Mouse (Mus musculus): ENCODE results near the gene Pml. TPM values are rescaled to one million over a fixed set of nuclear protein-coding genes. Genes with fewer than 3 reads are reported as not detected.

Pml gene
- polyA plus RNA-seq, 1 experiment from 2014 or later, result 2.7 TPM

DNA sequence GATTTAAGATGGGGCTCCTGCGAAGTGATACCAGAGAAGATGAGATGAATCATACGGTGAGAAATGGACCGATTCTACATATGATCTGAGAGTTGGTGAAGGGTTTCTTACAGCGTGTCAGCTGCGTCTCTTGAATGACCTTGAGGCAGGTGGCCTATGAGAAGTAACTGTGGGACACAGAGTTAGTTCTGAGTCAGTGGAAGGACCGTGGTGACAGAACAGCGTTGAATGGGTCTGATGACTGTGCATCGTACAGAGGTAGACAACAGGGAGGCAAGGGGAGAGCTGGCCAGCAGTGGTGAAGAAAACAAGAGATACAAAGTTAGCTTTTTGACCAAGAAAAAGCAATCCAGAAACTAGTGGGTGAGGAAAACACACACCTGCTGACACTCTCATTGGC is 736 bp upstream of the Pml start:
- H3K36me3 ChIP-seq (ENCODE audit: control insufficient read depth, insufficient read depth, low read length), result no peaks in the 10 kb centered on the region
- H3K9ac ChIP-seq (replicated peaks; ENCODE audit: low read depth, low read length), result no peak overlapping the region
- no peaks in the 10 kb centered on the region for H3K9me3 ChIP-seq (ENCODE audit: control insufficient read depth, low read length)
- no peak for ATAC-seq (ENCODE audit: low read depth)
- 74% methylated on average over 8 of the region's 8 CpGs for WGBS
- peaks cover 9% of the 10 kb centered on the region; the same call in 1 of the 2 replicates for H3K4me1 ChIP-seq (ENCODE audit: control insufficient read depth, insufficient read depth, low read length)
- 0 out of 2 replicates have a peak overlapping the region, but pooled peaks have one; percentile 12 for H3K27ac ChIP-seq (ENCODE audit: low read depth, low read length)
- no peak overlapping the region for H3K4me3 ChIP-seq (ENCODE audit: low read depth, low read length)
- peak overlapping the region; percentile 52; the same call in 1 of the 2 replicates for H3K4me2 ChIP-seq (ENCODE audit: low read depth, low read length)
- H3K27me3 ChIP-seq (ENCODE audit: control insufficient read depth, insufficient read depth, low read length), result no peaks in the 10 kb centered on the region

DNA sequence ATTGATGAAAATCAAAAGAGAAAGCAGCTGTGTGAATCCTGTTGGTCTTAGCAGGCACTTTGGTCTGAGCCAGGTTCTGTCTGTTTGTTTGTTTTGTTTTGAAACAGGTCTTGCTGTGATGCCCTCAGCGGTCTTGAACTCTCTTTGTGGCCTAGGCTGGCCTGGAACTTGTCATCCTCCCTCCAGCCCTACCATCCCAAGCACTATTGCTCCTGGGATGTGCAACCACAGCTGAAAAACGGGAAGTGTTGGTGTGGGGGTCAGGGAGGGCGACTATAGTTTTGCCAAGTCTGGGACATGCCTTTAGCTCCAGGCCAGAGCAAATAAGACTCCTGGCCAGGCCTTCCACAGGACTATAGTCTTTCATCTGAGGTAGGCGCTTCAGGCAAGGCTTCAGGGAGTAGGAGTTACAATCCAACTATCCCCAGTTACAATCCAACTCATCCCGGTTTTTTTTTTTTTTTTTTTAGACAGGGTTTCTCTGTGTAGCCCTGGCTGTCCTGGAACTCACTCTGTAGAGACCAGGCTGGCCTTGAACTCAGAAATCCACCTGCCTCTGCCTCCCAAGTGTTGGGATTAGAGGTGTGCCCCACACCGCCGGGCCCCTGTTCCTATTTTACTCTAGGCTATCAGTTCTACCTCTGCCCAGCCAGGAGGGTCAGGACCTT is 706 bp downstream of the Pml start:
- Histone ChIP-seq H3K9ac (replicated peaks; ENCODE audit: low read depth, low read length) (peak overlapping the region; percentile 39; the same call in 1 of the 2 replicates), H3K27me3 (ENCODE audit: control insufficient read depth, insufficient read depth, low read length) (no peaks in the 10 kb centered on the region), H3K9me3 (ENCODE audit: control insufficient read depth, low read length) (no peaks in the 10 kb centered on the region), H3K36me3 (ENCODE audit: control insufficient read depth, insufficient read depth, low read length) (no peaks in the 10 kb centered on the region), H3K4me2 (ENCODE audit: low read depth, low read length) (peak overlapping the region; percentile 52), H3K4me3 (ENCODE audit: low read depth, low read length) (peak overlapping the region; percentile 29; the same call in 1 of the 2 replicates), H3K4me1 (ENCODE audit: control insufficient read depth, insufficient read depth, low read length) (peaks cover 8% of the 10 kb centered on the region; the same call in 1 of the 2 replicates), H3K27ac (ENCODE audit: low read depth, low read length) (no peak overlapping the region)
- ATAC-seq (ENCODE audit: low read depth), result no peak
- 50% methylated on average over 7 of the region's 7 CpGs for WGBS

DNA sequence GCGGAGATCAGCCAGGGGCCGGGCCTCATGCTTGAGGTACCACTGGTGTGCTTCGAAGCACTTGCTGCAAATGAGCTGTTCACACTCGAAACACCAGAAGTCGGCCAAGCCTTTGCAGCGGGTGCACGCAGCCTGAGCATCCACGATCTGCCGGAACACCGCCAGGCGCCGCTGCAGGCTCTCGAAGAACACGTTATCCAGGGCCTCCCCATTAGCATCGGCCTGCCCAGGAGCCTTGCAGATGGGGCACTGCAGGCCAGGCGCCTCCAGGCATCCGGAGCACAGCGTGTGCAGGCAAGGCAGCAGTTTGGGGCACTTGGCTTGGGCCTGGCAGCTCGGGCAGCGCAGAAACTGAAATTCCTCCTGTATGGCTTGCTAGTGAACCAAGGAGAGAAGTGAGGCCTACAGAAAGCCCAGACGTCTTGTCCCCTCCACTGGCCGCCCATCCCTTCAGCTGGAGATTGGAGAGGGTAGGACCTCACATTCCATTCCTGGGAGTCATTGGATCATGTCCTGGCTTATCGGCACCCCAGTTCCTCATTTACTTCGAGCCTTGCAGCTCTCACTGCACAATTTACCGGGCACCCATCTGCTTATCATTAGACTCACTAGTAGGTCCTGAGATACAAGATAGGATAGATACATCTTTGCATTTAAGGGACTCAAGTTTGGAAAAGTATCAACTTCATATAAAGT is 2.4 kb downstream of the Pml start:
- Histone ChIP-seq H3K4me3 (ENCODE audit: low read depth, low read length) (no peak overlapping the region), H3K27me3 (ENCODE audit: control insufficient read depth, insufficient read depth, low read length) (no peaks in the 10 kb centered on the region), H3K27ac (ENCODE audit: low read depth, low read length) (no peak overlapping the region), H3K9ac (replicated peaks; ENCODE audit: low read depth, low read length) (peak overlapping the region; percentile 41), H3K9me3 (ENCODE audit: control insufficient read depth, low read length) (no peaks in the 10 kb centered on the region), H3K4me1 (ENCODE audit: control insufficient read depth, insufficient read depth, low read length) (peaks cover 12% of the 10 kb centered on the region), H3K4me2 (ENCODE audit: low read depth, low read length) (peak overlapping the region; percentile 33), H3K36me3 (ENCODE audit: control insufficient read depth, insufficient read depth, low read length) (no peaks in the 10 kb centered on the region)
- peak; percentile 87 for ATAC-seq (ENCODE audit: low read depth)
- WGBS, result 15% methylated on average over 25 of the region's 25 CpGs

DNA sequence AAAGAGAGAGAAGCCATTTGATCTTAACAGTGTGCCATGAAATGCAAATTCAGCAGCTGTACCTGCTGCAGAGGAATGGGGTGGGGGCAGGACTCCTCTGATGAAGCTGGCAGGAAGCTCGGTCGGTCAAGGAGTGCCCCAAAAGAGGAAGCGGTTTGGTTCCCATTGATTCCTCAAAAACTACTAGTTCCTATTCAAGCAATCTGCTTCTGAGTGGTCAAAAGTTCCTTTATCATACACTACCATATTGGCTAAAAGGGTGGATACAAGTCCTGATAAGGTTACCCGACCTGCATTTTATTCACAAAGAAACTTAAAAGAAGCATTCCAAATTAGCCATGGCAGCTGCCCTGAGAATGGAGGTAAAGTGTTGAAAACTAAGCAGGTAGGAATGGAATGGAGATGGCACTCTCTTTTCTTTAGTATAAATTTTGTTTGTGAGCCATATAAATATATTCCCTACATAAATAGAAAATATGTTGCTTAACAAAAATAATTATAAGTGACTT is 3.4 kb downstream of the Pml start:
- Histone ChIP-seq H3K9me3 (ENCODE audit: control insufficient read depth, low read length) (no peaks in the 10 kb centered on the region), H3K27ac (ENCODE audit: low read depth, low read length) (no peak overlapping the region), H3K4me1 (ENCODE audit: control insufficient read depth, insufficient read depth, low read length) (peaks cover 17% of the 10 kb centered on the region), H3K4me3 (ENCODE audit: low read depth, low read length) (no peak overlapping the region), H3K36me3 (ENCODE audit: control insufficient read depth, insufficient read depth, low read length) (no peaks in the 10 kb centered on the region), H3K4me2 (ENCODE audit: low read depth, low read length) (no peak overlapping the region), H3K27me3 (ENCODE audit: control insufficient read depth, insufficient read depth, low read length) (no peaks in the 10 kb centered on the region), H3K9ac (replicated peaks; ENCODE audit: low read depth, low read length) (no peak overlapping the region)
- ATAC-seq (ENCODE audit: low read depth), result no peak
- WGBS, result 45% methylated on average over 4 of the region's 4 CpGs

DNA sequence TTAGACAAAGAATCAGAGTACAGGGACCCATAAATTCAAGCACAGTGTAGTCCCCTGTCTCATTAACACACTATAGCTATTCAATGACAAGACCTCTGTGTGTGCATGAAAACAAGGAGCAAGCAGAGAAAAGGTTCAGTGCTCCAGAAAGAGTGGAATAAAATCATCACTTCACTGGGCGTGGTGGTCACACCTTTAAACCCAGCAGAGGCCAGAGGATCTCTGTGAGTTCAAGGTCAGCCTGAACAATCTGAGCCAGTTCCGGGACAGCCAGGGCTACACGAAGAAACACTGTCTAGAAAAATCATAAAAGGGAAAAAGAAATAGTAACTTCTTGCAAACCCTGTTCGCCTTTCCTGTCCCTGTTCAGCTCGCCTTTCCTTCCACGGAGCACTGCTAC is 5.9 kb downstream of the Pml start:
- no peaks in the 10 kb centered on the region for H3K9me3 ChIP-seq (ENCODE audit: control insufficient read depth, low read length)
- ATAC-seq (ENCODE audit: low read depth), result no peak
- H3K27ac ChIP-seq (ENCODE audit: low read depth, low read length), result no peak overlapping the region
- H3K27me3 ChIP-seq (ENCODE audit: control insufficient read depth, insufficient read depth, low read length), result no peaks in the 10 kb centered on the region
- no peak overlapping the region for H3K9ac ChIP-seq (replicated peaks; ENCODE audit: low read depth, low read length)
- peaks cover 15% of the 10 kb centered on the region for H3K4me1 ChIP-seq (ENCODE audit: control insufficient read depth, insufficient read depth, low read length)
- WGBS, result 88% methylated on average over 6 of the region's 6 CpGs
- no peaks in the 10 kb centered on the region for H3K36me3 ChIP-seq (ENCODE audit: control insufficient read depth, insufficient read depth, low read length)
- no peak overlapping the region for H3K4me2 ChIP-seq (ENCODE audit: low read depth, low read length)
- H3K4me3 ChIP-seq (ENCODE audit: low read depth, low read length), result no peak overlapping the region

DNA sequence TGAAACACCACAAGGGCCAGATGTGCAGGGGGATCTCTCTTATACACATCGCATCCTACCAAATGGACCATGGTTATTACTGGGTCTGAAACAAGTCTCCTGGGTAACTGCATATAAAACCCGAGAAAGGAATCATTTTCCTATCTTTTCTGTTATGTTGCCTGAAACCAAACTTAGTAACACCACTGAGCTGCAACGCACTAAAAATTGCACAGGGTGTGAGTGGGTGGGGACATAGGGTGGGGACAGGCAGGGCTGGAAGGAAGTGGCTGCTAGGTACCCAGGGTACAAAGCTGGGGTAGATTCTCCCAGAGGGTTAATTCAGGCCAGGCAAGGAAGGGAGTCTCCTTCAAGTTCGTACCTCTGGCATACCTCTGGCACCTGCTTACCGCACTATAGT is 6.9 kb downstream of the Pml start:
- no peaks in the 10 kb centered on the region for H3K27me3 ChIP-seq (ENCODE audit: control insufficient read depth, insufficient read depth, low read length)
- ATAC-seq (ENCODE audit: low read depth), result no peak
- 83% methylated on average over 5 of the region's 5 CpGs for WGBS
- peaks cover 15% of the 10 kb centered on the region for H3K4me1 ChIP-seq (ENCODE audit: control insufficient read depth, insufficient read depth, low read length)
- H3K4me3 ChIP-seq (ENCODE audit: low read depth, low read length), result no peak overlapping the region
- no peak overlapping the region for H3K9ac ChIP-seq (replicated peaks; ENCODE audit: low read depth, low read length)
- no peak overlapping the region for H3K27ac ChIP-seq (ENCODE audit: low read depth, low read length)
- H3K36me3 ChIP-seq (ENCODE audit: control insufficient read depth, insufficient read depth, low read length), result no peaks in the 10 kb centered on the region
- H3K9me3 ChIP-seq (ENCODE audit: control insufficient read depth, low read length), result no peaks in the 10 kb centered on the region
- H3K4me2 ChIP-seq (ENCODE audit: low read depth, low read length), result no peak overlapping the region

DNA sequence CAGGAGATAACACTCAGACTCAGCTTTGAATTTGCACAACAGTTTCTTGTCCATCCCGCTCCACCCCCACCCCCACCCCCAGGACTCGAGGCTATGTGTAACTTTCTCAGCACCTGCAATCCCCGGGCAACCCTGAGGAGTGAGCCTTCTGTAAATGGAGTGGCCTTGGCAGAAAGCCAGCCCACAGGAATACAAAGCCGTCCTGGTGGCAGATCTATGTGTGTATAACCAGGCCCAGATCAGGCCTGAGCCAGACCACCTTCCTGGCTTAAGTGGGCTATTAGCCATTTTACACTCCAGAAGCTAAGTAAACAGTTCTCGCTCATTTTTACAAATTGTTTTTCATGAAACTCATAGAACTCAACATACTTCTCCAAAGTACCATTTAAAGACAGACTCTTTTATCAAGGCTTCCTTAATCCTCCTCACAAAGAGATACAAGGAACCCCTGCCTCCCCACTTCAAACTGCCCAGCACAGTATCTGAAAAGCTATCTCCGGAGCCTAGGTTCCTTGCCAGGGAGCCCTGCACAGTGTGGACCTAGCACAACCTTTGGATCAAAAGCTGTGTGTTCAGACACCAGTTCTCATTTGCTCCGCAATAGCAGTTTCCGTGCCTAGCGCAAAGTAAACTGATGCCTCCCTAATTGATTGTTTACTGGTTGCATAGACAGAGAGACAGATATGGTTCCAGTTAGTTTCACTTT is 7.7 kb downstream of the Pml start:
- ATAC-seq (ENCODE audit: low read depth), result no peak; the same call in 1 of the 2 replicates
- H3K27me3 ChIP-seq (ENCODE audit: control insufficient read depth, insufficient read depth, low read length), result no peaks in the 10 kb centered on the region
- 41% methylated on average over 9 of the region's 9 CpGs for whole genome bisulfite sequencing
- no peak overlapping the region for H3K9ac ChIP-seq (replicated peaks; ENCODE audit: low read depth, low read length)
- H3K9me3 ChIP-seq (ENCODE audit: control insufficient read depth, low read length), result no peaks in the 10 kb centered on the region
- 0 out of 2 replicates have a peak overlapping the region, but pooled peaks have one; percentile 10 for H3K27ac ChIP-seq (ENCODE audit: low read depth, low read length)
- peaks cover 15% of the 10 kb centered on the region for H3K4me1 ChIP-seq (ENCODE audit: control insufficient read depth, insufficient read depth, low read length)
- no peaks in the 10 kb centered on the region for H3K36me3 ChIP-seq (ENCODE audit: control insufficient read depth, insufficient read depth, low read length)
- H3K4me2 ChIP-seq (ENCODE audit: low read depth, low read length), result no peak overlapping the region
- H3K4me3 ChIP-seq (ENCODE audit: low read depth, low read length), result no peak overlapping the region

DNA sequence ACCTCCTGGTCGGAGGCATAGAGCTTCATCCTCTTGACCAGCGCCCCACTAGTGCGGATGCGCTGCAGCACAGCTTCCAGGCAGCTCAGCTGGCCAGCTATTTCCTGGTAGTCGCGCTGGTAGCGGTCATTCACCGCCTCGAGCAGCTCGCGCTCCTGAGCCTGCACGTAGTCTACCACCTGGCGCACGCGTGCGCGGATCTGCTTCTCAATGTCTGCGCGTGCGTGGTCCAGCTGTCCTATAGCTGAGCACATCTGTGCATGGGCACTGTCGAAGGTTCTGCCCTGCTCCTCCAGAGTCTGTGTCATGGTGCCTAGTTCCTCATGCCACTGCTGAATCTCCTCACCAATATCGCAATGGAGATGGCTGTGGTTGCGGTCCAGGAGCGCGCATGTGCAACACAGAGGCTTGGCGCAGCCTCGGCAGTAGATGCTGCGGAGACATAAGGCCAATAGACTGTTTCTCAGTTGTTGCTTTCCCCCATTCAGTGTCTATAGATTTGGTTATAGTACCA is 15.0 kb downstream of the Pml start:
- Histone ChIP-seq H3K9ac (replicated peaks; ENCODE audit: low read depth, low read length) (no peak overlapping the region), H3K36me3 (ENCODE audit: control insufficient read depth, insufficient read depth, low read length) (no peaks in the 10 kb centered on the region), H3K27me3 (ENCODE audit: control insufficient read depth, insufficient read depth, low read length) (no peaks in the 10 kb centered on the region), H3K4me3 (ENCODE audit: low read depth, low read length) (no peak overlapping the region), H3K4me1 (ENCODE audit: control insufficient read depth, insufficient read depth, low read length) (no peaks in the 10 kb centered on the region), H3K27ac (ENCODE audit: low read depth, low read length) (no peak overlapping the region), H3K9me3 (ENCODE audit: control insufficient read depth, low read length) (no peaks in the 10 kb centered on the region), H3K4me2 (ENCODE audit: low read depth, low read length) (no peak overlapping the region)
- 97% methylated on average over 28 of the region's 28 CpGs for WGBS
- no peak for ATAC-seq (ENCODE audit: low read depth)

All from neural tube, embryonic 14.5 days (tissue).